Mouse (Mus musculus) adrenal gland, postnatal 10 days (tissue): ENCODE data around the gene Atp8b4. TPM values are rescaled to one million over a fixed set of nuclear protein-coding genes. Genes with fewer than 3 reads are reported as not detected.
"Not testable (repeated sequence)": the region's sequence is repeated elsewhere in the genome, so short reads cannot be mapped to it uniquely, and the experiment has no call there.

Source experiments
- DNase-seq: peaks from one replicate; pipeline ENCODE4 v3.0.0; 2021; ENCODE audit warnings: mixed read lengths
- long read RNA-seq, 2 experiments: library from polyadenylated mRNA; stranded (forward); transcript quantifications; one replicate each; pipeline ENCODE4 v2.0.0; 2021
- total RNA-seq, 2 experiments: library from RNA; stranded (reverse); gene quantifications; 2 replicates each; pipeline ENCODE4 v1.2.3; 2021

The Atp8b4 gene
- total RNA-seq, result 1 to 10 TPM in 1 of 2 experiments, under 1 TPM in 1; 0.99 to 1.5 TPM
- long read RNA-seq, experiment 1, result 0 reads
- long read RNA-seq, experiment 2, partial matches to known transcripts, result 1 of 1 reads
- long read RNA-seq, experiment 2, other reads (novel, unspliced or antisense), result 0 of 1 reads

- DNase-seq, result no peak
Measured at GRCm38 (mm10) chr2:126500521-126500920, at the start of gene Atp8b4. Gene Atp8b4 (minus strand): TSS chr2:126500674.

- DNase-seq, result no peak
Measured at GRCm38 (mm10) chr2:126549681-126550080, 49.2 kb upstream of the Atp8b4 start.

GRCm38 (mm10) chr2:126546392-126546791 lies 45.9 kb upstream of the Atp8b4 start:
- DNase-seq, result no peak

- no peak for DNase-seq
Measured at GRCm38 (mm10) chr2:126545297-126545696, 44.8 kb upstream of the Atp8b4 start.

- DNase-seq, result no peak
Measured at GRCm38 (mm10) chr2:126542211-126542610, 41.7 kb upstream of the Atp8b4 start.

- no peak for DNase-seq
Measured at GRCm38 (mm10) chr2:126540390-126540925, 40.0 kb upstream of the Atp8b4 start.

- DNase-seq, result no peak
Measured at GRCm38 (mm10) chr2:126537654-126538053, 37.2 kb upstream of the Atp8b4 start.

GRCm38 (mm10) chr2:126530581-126530980 lies 30.1 kb upstream of the Atp8b4 start:
- DNase-seq, result no peak

- DNase-seq, result no peak
Measured at GRCm38 (mm10) chr2:126527461-126527860, 27.0 kb upstream of the Atp8b4 start.

- no peak for DNase-seq
Measured at GRCm38 (mm10) chr2:126524271-126524670, 23.8 kb upstream of the Atp8b4 start.

- not testable (repeated sequence) for DNase-seq
Measured at GRCm38 (mm10) chr2:126523101-126523745, 22.7 kb upstream of the Atp8b4 start.

- no peak for DNase-seq
Measured at GRCm38 (mm10) chr2:126522056-126522455, 21.6 kb upstream of the Atp8b4 start.

GRCm38 (mm10) chr2:126521471-126521870 lies 21.0 kb upstream of the Atp8b4 start:
- DNase-seq, result no peak

- no peak for DNase-seq
Measured at GRCm38 (mm10) chr2:126520828-126521227, 20.4 kb upstream of the Atp8b4 start.

- DNase-seq, result peak; percentile 70
Measured at GRCm38 (mm10) chr2:126519872-126520581, 19.6 kb upstream of the Atp8b4 start.

- DNase-seq, result no peak
Measured at GRCm38 (mm10) chr2:126515069-126515826, 14.8 kb upstream of the Atp8b4 start.

- no peak for DNase-seq
Measured at GRCm38 (mm10) chr2:126508228-126508627, 7.8 kb upstream of the Atp8b4 start.

- no peak for DNase-seq
Measured at GRCm38 (mm10) chr2:126507477-126507876, 7.0 kb upstream of the Atp8b4 start.

GRCm38 (mm10) chr2:126505156-126505555 lies 4.7 kb upstream of the Atp8b4 start:
- DNase-seq, result peak; percentile 81

GRCm38 (mm10) chr2:126499730-126500129 lies 744 bp downstream of the Atp8b4 start:
- no peak for DNase-seq

- no peak for DNase-seq
Measured at GRCm38 (mm10) chr2:126498761-126499452, 1.6 kb downstream of the Atp8b4 start.

- no peak for DNase-seq
Measured at GRCm38 (mm10) chr2:126496838-126497237, 3.6 kb downstream of the Atp8b4 start.
